9 mouse cellular contexts compared by ENCODE assay signal in the genomic region with DNA sequence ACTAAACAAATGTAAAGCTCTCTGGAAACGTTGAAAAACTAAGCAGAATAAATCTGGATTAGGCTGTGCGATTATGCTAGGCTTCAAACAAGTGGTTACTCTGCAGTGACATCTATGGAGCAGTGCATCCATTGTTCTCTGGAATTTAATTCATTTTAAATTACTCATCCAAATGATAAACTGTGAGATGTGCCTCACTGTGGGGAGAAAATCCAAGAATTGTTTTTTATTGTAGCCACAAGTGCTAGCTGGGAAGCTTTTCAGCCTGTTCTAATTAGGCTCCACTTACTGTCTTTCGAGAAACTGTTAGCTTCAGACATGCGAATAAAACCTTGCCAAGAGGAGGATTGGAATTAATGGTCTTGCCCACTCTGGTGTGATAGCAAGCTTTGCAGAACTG. TPM values are rescaled to one million over a fixed set of nuclear protein-coding genes. Genes with fewer than 3 reads are reported as not detected.
"Had no signal": no experiment of that assay in that cellular context is flagged by ENCODE, and none has a peak within 500 bp of the region (broad histone marks: within the 10 kb centered on the region; RNA-seq: fewer than 3 reads in every experiment).

No protein-coding gene starts in this region.

- H3K4me2 ChIP-seq: kidney, embryonic 15.5 days; limb, embryonic 13.5 days; midbrain, embryonic 13.5 days; stomach, embryonic 15.5 days had no signal

- H3K36me3 ChIP-seq: midbrain, embryonic 13.5 days had no signal

- H3K4me1 ChIP-seq: kidney, embryonic 15.5 days; limb, embryonic 13.5 days; stomach, embryonic 15.5 days had no signal

- H3K27me3 ChIP-seq: kidney, embryonic 15.5 days; limb, embryonic 13.5 days; midbrain, embryonic 13.5 days; stomach, embryonic 15.5 days had no signal

- H3K9me3 ChIP-seq: kidney, embryonic 15.5 days; limb, embryonic 13.5 days; midbrain, embryonic 13.5 days; stomach, embryonic 15.5 days had no signal

- H3K27ac ChIP-seq: kidney, embryonic 15.5 days; limb, embryonic 13.5 days; liver, embryonic 14.5 days; midbrain, embryonic 13.5 days; stomach, embryonic 15.5 days had no signal

- DNase-seq: kidney, postnatal 14 days; right cerebral cortex, postnatal 14 days; thymus, postnatal 4 days had no signal

- H3K9ac ChIP-seq: kidney, embryonic 15.5 days; limb, embryonic 13.5 days; liver, embryonic 14.5 days; midbrain, embryonic 13.5 days; stomach, embryonic 15.5 days had no signal

- H3K4me3 ChIP-seq: kidney, embryonic 15.5 days; limb, embryonic 13.5 days; midbrain, embryonic 13.5 days; stomach, embryonic 15.5 days had no signal

- ATAC-seq: midbrain, embryonic 13.5 days had no signal

RNA-seq across cellular contexts. Expression of a gene that starts 18.3 kb away (rescaled TPM):
- total RNA-seq: megakaryocyte progenitor cell, adult 5-6 weeks had no signal
